Mouse (Mus musculus) E14TG2a.4 (cell line): ENCODE results near the gene BC024978.
"Not testable (repeated sequence)": the region's sequence is repeated elsewhere in the genome, so short reads cannot be mapped to it uniquely, and the experiment has no call there.

ENCODE experiments used
- H3K27me3 ChIP-seq: 2 replicates; pipeline ENCODE4 v1.6.1; 2014; ENCODE audit warnings: low read length, control low read depth; ENCODE audit not compliant: insufficient read depth
- H3K36me3 ChIP-seq: 2 replicates; pipeline ENCODE4 v1.6.1; 2014; ENCODE audit warnings: low read length, control low read depth; ENCODE audit not compliant: insufficient read depth
- H3K4me1 ChIP-seq: replicated peaks from 2 replicates; pipeline ENCODE4 v1.6.1; 2014; ENCODE audit warnings: low read depth, low read length, control low read depth
- H3K4me3 ChIP-seq: replicated peaks from 2 replicates; pipeline ENCODE4 v1.5.1; 2014; ENCODE audit warnings: mild to moderate bottlenecking, low read length
- H3K9me3 ChIP-seq: 2 replicates; pipeline ENCODE4 v1.6.1; 2014; ENCODE audit warnings: low read length, control low read depth
- CTCF ChIP-seq: conservative IDR thresholded peaks from 2 replicates; pipeline ENCODE4 v1.5.1; 2014; ENCODE audit warnings: low read length
- NANOG ChIP-seq: IDR thresholded peaks from 2 replicates; pipeline ENCODE4 v1.6.1; 2014; ENCODE audit warnings: borderline replicate concordance, low read length, mixed read lengths
- POU5F1 ChIP-seq: IDR thresholded peaks from 2 replicates; pipeline ENCODE4 v1.6.1; 2014; ENCODE audit warnings: low read length, borderline replicate concordance

Gene BC024978

GRCm38 (mm10) chr7:27233300-27233699 is 37.7 kb downstream of the BC024978 start:
- peak overlapping the region; percentile 74 for H3K4me3 ChIP-seq
- TF ChIP-seq NANOG (no peak), CTCF (no peak), POU5F1 (no peak)
- no peaks in the 10 kb centered on the region for H3K27me3 ChIP-seq
- H3K4me1 ChIP-seq = peaks cover 55% of the 10 kb centered on the region
- no peaks in the 10 kb centered on the region for H3K36me3 ChIP-seq
- H3K9me3 ChIP-seq = no peaks in the 10 kb centered on the region

- Histone ChIP-seq H3K4me3 (no peak overlapping the region), H3K36me3 (peaks cover 18% of the 10 kb centered on the region), H3K9me3 (no peaks in the 10 kb centered on the region), H3K4me1 (peaks cover 42% of the 10 kb centered on the region), H3K27me3 (no peaks in the 10 kb centered on the region)
- TF ChIP-seq POU5F1 (no peak), CTCF (no peak), NANOG (no peak)
Measured at GRCm38 (mm10) chr7:27235726-27236125, 40.1 kb downstream of the BC024978 start.

DNA sequence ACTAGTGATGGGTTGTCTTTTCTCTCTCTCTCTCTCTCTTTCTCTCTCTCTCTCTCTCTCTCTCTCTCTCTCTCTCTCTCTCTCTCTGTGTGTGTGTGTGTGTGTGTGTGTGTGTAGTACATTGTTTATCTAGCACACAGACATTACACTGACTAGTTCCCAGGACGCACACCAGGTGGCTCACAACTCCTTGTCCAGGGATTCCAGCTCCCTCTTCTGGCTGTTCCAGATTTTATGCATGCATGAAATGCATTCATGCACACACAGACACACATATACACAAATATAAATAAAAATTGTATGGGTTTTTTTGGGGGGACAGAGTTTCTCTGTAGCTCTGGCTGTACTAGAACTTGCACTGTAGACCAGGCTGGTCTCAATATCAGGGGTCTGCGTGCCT is 41.9 kb downstream of the BC024978 start:
- no peaks in the 10 kb centered on the region for H3K27me3 ChIP-seq
- H3K36me3 ChIP-seq = peaks cover 36% of the 10 kb centered on the region
- no peak overlapping the region for H3K4me3 ChIP-seq
- H3K4me1 ChIP-seq = peaks cover 38% of the 10 kb centered on the region
- no peaks in the 10 kb centered on the region for H3K9me3 ChIP-seq
- TF ChIP-seq POU5F1 (no peak), NANOG (no peak), CTCF (no peak)

DNA sequence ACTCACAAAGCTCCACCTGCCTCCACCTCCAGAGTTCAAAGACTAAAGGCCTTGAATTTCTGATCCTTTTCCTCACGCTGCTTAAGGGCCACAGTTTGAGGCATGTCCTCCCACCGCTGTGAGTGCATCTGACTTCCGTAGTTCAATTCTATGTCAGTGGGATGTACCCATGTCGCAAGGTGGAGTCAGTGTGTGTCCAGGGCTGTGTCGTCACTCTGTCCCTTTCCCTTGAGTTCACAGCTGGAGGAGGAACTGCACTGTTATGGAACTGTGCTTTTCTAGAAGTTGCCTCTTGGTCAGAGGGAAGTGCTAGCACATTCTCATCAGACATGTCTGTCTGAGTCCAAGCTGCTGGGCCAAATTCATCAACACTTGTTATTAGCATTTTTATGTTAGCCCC is 43.0 kb downstream of the BC024978 start:
- no peaks in the 10 kb centered on the region for H3K9me3 ChIP-seq
- H3K27me3 ChIP-seq = no peaks in the 10 kb centered on the region
- peaks cover 43% of the 10 kb centered on the region for H3K4me1 ChIP-seq
- H3K4me3 ChIP-seq = no peak overlapping the region
- no peak for TF ChIP-seq POU5F1
- no peak for TF ChIP-seq NANOG
- TF ChIP-seq CTCF = no peak
- peaks cover 38% of the 10 kb centered on the region for H3K36me3 ChIP-seq

- peaks cover 55% of the 10 kb centered on the region for H3K36me3 ChIP-seq
- H3K9me3 ChIP-seq = no peaks in the 10 kb centered on the region
- TF ChIP-seq CTCF = no peak
- TF ChIP-seq NANOG = no peak
- no peak for TF ChIP-seq POU5F1
- no peaks in the 10 kb centered on the region for H3K27me3 ChIP-seq
- H3K4me1 ChIP-seq = peaks cover 50% of the 10 kb centered on the region
- H3K4me3 ChIP-seq = 0 out of 2 replicates have a peak overlapping the region, but pooled peaks have one; percentile 10
Measured at GRCm38 (mm10) chr7:27243211-27243610, 47.6 kb downstream of the BC024978 start.

DNA sequence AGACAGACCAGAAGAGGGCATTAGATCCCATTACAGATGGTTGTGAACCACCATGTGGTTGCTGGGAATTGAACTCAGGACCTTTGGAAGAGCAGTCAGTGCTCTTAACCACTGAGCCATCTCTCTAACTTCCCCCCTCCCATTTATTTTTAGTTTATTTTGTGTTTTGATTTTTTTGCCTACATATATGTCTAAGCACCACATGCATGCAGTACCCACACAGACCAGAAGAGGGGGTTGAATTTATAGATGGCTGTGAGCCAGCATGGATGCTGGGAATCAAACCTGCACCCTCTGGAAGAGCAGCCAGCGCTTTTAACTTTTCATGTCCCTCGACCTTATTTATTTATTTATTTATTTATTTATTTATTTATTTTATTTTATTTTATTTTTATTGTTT is 48.5 kb downstream of the BC024978 start:
- TF ChIP-seq CTCF = peak; percentile 86
- Histone ChIP-seq H3K4me1 (peaks cover 50% of the 10 kb centered on the region), H3K36me3 (peaks cover 51% of the 10 kb centered on the region)
- H3K9me3 ChIP-seq, H3K4me3 ChIP-seq, H3K27me3 ChIP-seq: not testable (repeated sequence)

DNA sequence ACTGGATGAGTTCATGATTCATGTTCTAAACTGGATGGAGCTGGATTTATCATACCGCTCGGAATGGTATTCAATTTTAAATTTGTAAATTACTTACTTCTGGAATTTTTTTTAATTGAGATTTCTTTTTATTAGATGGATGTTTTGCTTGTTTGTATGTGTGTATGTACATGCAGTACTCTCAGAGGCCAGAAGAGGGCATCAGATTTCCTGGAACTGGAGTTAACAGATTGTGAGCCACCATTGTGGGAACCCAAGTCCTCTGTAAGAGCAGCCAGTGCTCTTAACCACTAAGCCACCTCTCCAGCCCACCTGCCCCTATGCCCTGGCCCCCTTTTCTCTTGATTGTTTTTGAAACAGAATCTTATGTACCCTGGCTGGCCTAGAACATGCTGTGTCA is 53.6 kb downstream of the BC024978 start:
- H3K27me3 ChIP-seq = no peaks in the 10 kb centered on the region
- H3K36me3 ChIP-seq = peaks cover 36% of the 10 kb centered on the region
- H3K4me1 ChIP-seq = peaks cover 55% of the 10 kb centered on the region
- H3K4me3 ChIP-seq = no peak overlapping the region
- TF ChIP-seq CTCF = peak; percentile 73
- TF ChIP-seq POU5F1 = no peak
- TF ChIP-seq NANOG = no peak
- H3K9me3 ChIP-seq = no peaks in the 10 kb centered on the region

DNA sequence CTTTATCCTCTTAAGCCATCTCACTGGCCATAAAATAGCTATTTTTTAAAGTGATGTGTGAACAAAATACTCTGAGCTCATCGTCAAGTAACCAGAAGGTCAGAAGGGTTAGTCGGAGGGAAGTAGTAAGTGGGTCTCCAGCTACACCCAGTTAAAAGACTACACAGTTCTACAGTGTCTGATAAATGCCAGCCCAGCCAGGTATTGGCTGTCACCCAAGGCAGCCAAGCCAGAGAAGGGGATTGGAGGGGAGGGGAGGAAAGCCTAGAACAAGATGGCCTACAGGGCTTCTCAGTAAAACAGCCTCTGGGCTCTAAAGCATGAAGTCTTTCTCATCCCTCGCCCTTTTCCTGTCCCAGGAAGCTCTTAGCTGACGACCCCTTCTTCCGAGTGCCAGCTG is 54.3 kb downstream of the BC024978 start:
- H3K27me3 ChIP-seq = no peaks in the 10 kb centered on the region
- no peak overlapping the region for H3K4me3 ChIP-seq
- H3K36me3 ChIP-seq = peaks cover 43% of the 10 kb centered on the region
- TF ChIP-seq NANOG (no peak), POU5F1 (no peak), CTCF (no peak)
- H3K4me1 ChIP-seq = peaks cover 57% of the 10 kb centered on the region
- H3K9me3 ChIP-seq = no peaks in the 10 kb centered on the region

DNA sequence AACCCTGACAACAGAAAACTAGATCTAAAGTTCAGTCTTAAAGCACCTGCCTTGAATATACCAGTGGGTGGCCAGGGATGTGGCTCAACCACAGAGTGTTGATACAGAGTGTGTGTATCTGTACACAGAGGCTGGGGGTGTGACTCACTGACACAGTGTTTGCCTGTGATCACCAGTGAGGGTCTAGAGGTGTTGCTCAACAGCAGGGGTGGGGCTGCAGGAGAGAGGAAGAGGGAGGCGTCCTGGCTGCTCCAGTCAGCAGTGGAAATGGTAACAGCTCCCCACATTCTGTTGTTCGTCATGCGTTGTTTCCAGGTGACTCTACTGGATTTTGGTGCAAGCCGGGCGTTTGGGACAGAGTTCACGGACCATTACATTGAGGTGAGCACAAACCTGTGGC is 56.4 kb downstream of the BC024978 start:
- Histone ChIP-seq H3K4me3 (no peak overlapping the region), H3K4me1 (peaks cover 59% of the 10 kb centered on the region), H3K36me3 (peaks cover 26% of the 10 kb centered on the region), H3K27me3 (no peaks in the 10 kb centered on the region), H3K9me3 (no peaks in the 10 kb centered on the region)
- TF ChIP-seq POU5F1 (no peak), CTCF (no peak), NANOG (no peak)
